Mouse (Mus musculus) embryo, embryonic 10.5 days (tissue): ENCODE measurements around the gene Ccer1.
A peak's percentile ranks its signal among the peaks of the same experiment; 100 is the strongest.
"Not testable (repeated sequence)": the region's sequence is repeated elsewhere in the genome, so short reads cannot be mapped to it uniquely, and the experiment has no call there.

ENCODE experiments used
- DNase-seq: peaks from one replicate; pipeline ENCODE4 v3.0.0-alpha.2; 2015; ENCODE audit warnings: low spot score

Gene Ccer1

GRCm38 (mm10) chr10:97692913-97693312 lies at the start of gene Ccer1:
Gene Ccer1, plus strand, starts transcription at chr10:97693059.
- no peak for DNase-seq

GRCm38 (mm10) chr10:97643768-97644167 lies 49.1 kb upstream of the Ccer1 start, which contains the start of gene Epyc:
Gene Epyc, plus strand, starts transcription at chr10:97644068.
- no peak for DNase-seq

- no peak for DNase-seq
Measured at GRCm38 (mm10) chr10:97650334-97650733, 42.5 kb upstream of the Ccer1 start.

GRCm38 (mm10) chr10:97659489-97659888 lies 33.4 kb upstream of the Ccer1 start:
- DNase-seq, result no peak

GRCm38 (mm10) chr10:97668656-97669055 lies 24.2 kb upstream of the Ccer1 start:
- DNase-seq, result peak; percentile 48

- peak; percentile 56 for DNase-seq
Measured at GRCm38 (mm10) chr10:97670202-97670601, 22.7 kb upstream of the Ccer1 start.

- DNase-seq, result no peak
Measured at GRCm38 (mm10) chr10:97673239-97673638, 19.6 kb upstream of the Ccer1 start.

GRCm38 (mm10) chr10:97682981-97683380 lies 9.9 kb upstream of the Ccer1 start:
- DNase-seq, result no peak

GRCm38 (mm10) chr10:97687198-97687597 lies 5.7 kb upstream of the Ccer1 start:
- no peak for DNase-seq

GRCm38 (mm10) chr10:97689425-97689824 lies 3.4 kb upstream of the Ccer1 start:
- DNase-seq, result peak; percentile 21

- no peak for DNase-seq
Measured at GRCm38 (mm10) chr10:97693398-97694135, 708 bp downstream of the Ccer1 start.

GRCm38 (mm10) chr10:97702321-97702720 lies 9.5 kb downstream of the Ccer1 start:
- no peak for DNase-seq

GRCm38 (mm10) chr10:97704562-97704961 lies 11.7 kb downstream of the Ccer1 start:
- peak; percentile 84 for DNase-seq

- DNase-seq, result peak; percentile 87
Measured at GRCm38 (mm10) chr10:97712687-97713086, 19.8 kb downstream of the Ccer1 start.

GRCm38 (mm10) chr10:97714584-97714983 lies 21.7 kb downstream of the Ccer1 start:
- no peak for DNase-seq

GRCm38 (mm10) chr10:97715289-97715906 lies 22.5 kb downstream of the Ccer1 start:
- no peak for DNase-seq

- no peak for DNase-seq
Measured at GRCm38 (mm10) chr10:97717233-97717632, 24.4 kb downstream of the Ccer1 start.

- DNase-seq, result no peak
Measured at GRCm38 (mm10) chr10:97718021-97718420, 25.2 kb downstream of the Ccer1 start.

- DNase-seq, result no peak
Measured at GRCm38 (mm10) chr10:97720625-97721024, 27.8 kb downstream of the Ccer1 start.

GRCm38 (mm10) chr10:97722709-97723108 lies 29.9 kb downstream of the Ccer1 start:
- DNase-seq, result no peak

GRCm38 (mm10) chr10:97725929-97726328 lies 33.1 kb downstream of the Ccer1 start:
- DNase-seq, result no peak

GRCm38 (mm10) chr10:97726655-97727054 lies 33.8 kb downstream of the Ccer1 start, which contains the start of gene C030005K15Rik:
Gene C030005K15Rik, minus strand, starts transcription at chr10:97726755.
- DNase-seq, result not testable (repeated sequence)
